Mouse (Mus musculus) lung, embryonic 14.5 days (tissue): ENCODE results near the gene Cirbp. TPM values are rescaled to one million over a fixed set of nuclear protein-coding genes. Genes with fewer than 3 reads are reported as not detected.

Experiments
- ATAC-seq: fragments of 200-750 bp; cut with Nextera tagmentation; 2 replicates; pipeline ENCODE4 v1.8.0; 2017; ENCODE audit warnings: mild to moderate bottlenecking, moderate TSS enrichment, moderate library complexity; ENCODE audit not compliant: insufficient read depth
- DNase-seq: peaks from one replicate; pipeline ENCODE4 v3.0.0-alpha.2; 2015
- H3K27ac ChIP-seq: fragments of 300-500 bp; sonication (generic); 2 replicates; pipeline ENCODE4 v1.5.1; 2014; ENCODE audit warnings: low read depth, mild to moderate bottlenecking, moderate library complexity
- H3K27me3 ChIP-seq: fragments of 300-500 bp; sonication (generic); 2 replicates; pipeline ENCODE4 v1.6.1; 2014; ENCODE audit warnings: low read length, control low read depth; ENCODE audit not compliant: insufficient read depth
- H3K36me3 ChIP-seq: fragments of 300-500 bp; sonication (generic); 2 replicates; pipeline ENCODE4 v1.6.1; 2014; ENCODE audit warnings: control low read depth; ENCODE audit not compliant: insufficient read depth
- H3K4me1 ChIP-seq: fragments of 300-500 bp; sonication (generic); 2 replicates; pipeline ENCODE4 v1.6.1; 2014; ENCODE audit warnings: antibody characterized with exemption, control low read depth; ENCODE audit not compliant: insufficient read depth
- H3K4me2 ChIP-seq: fragments of 300-500 bp; sonication (generic); 2 replicates; pipeline ENCODE4 v1.6.1; 2014; ENCODE audit warnings: mild to moderate bottlenecking
- H3K4me3 ChIP-seq: fragments of 300-500 bp; sonication (generic); 2 replicates; pipeline ENCODE4 v1.5.1; 2014; ENCODE audit warnings: low read depth, low read length
- H3K9ac ChIP-seq: fragments of 300-500 bp; sonication (generic); 2 replicates; pipeline ENCODE4 v1.6.1; 2014
- H3K9me3 ChIP-seq: fragments of 300-500 bp; sonication (generic); 2 replicates; pipeline ENCODE4 v1.6.1; 2016; ENCODE audit warnings: low read depth, low read length, control low read depth
- CTCF ChIP-seq: IDR thresholded peaks from 2 replicates; pipeline ENCODE4 v1.5.1; 2016; ENCODE audit warnings: antibody characterized with exemption, low read depth
- WGBS: fragments of 180-500 bp; shearing (Covaris S2); extraction: QIAGEN DNeasy Blood & Tissue Kit; methylation state at CpG from one replicate; pipeline ENCODE4 v1.1.7; 2014; 5-methylcytosine and 5-hydroxymethylcytosine counted together
- polyA plus RNA-seq: library from polyadenylated mRNA; unstranded; fragments of >200 nt; fragmentation: Nextera tagmentation; extraction: Ambion mirVana; gene quantifications from 2 replicates; pipeline ENCODE4 v1.2.1, GENCODE M21; 2014

Gene Cirbp
- polyA plus RNA-seq, 1 experiment from 2014 or later = 71.9 TPM

DNA sequence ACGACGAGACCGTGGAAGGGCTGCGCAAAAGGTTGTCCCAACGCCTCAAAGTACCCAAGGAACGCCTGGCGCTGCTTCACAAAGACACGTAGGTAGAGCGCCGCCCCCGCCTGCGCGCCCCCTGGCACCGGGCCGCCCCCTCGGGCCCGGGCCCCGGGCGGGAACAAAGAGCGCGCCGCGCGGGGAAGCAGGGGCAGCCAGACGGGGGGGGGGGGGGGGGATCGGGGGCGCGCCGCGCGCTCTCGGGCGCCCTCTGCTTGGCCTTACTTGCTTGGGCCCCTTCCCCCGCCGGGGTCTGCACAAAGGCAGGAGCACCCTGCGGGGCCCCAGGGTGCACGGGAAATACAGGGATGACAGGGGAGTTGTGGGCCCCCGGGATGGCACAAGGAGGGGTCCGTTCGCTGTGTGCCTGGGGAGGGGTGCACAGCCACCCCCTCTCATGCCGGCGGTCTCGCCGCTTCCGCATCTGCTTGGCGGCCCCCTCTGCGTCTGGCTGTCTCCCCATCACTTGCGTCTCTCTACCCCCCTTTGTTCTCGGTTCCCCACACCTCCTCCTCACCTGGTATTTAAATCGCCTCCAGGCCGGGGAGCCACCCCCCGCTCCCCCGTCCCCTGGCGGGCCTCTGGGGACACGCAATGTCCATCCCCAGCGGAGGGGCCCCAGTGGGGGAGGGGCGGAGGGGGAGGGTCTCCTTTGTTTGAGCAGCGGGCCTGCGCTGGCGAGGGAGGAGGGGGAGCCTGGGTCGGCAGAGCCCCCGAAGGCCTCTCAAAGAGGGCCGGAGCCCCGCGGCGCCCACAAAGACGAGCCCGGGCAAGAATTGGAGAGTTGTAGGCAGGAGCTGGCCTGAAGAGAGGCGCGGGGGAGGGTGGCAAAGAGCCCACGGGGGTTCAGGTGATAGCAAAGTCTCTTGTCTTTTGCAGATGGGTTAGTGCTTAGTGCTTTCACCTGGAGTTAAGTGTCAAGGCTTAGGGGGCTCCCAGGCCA, 15.3 kb upstream of the Cirbp start:
- TF ChIP-seq CTCF = peak; percentile 28
- H3K9ac ChIP-seq = peak overlapping the region; percentile 99
- peak overlapping the region; percentile 100 for H3K27ac ChIP-seq
- ATAC-seq (no peak), DNase-seq (peak; percentile 83)
- no peaks in the 10 kb centered on the region for H3K9me3 ChIP-seq
- peak overlapping the region; percentile 99 for H3K4me3 ChIP-seq
- H3K4me2 ChIP-seq = peak overlapping the region; percentile 100
- WGBS = under 1% methylated on average over 66 of the region's 71 CpGs
- H3K27me3 ChIP-seq = no peaks in the 10 kb centered on the region
- peaks cover 10% of the 10 kb centered on the region; the same call in 1 of the 2 replicates for H3K4me1 ChIP-seq
- H3K36me3 ChIP-seq = peaks cover 69% of the 10 kb centered on the region

DNA sequence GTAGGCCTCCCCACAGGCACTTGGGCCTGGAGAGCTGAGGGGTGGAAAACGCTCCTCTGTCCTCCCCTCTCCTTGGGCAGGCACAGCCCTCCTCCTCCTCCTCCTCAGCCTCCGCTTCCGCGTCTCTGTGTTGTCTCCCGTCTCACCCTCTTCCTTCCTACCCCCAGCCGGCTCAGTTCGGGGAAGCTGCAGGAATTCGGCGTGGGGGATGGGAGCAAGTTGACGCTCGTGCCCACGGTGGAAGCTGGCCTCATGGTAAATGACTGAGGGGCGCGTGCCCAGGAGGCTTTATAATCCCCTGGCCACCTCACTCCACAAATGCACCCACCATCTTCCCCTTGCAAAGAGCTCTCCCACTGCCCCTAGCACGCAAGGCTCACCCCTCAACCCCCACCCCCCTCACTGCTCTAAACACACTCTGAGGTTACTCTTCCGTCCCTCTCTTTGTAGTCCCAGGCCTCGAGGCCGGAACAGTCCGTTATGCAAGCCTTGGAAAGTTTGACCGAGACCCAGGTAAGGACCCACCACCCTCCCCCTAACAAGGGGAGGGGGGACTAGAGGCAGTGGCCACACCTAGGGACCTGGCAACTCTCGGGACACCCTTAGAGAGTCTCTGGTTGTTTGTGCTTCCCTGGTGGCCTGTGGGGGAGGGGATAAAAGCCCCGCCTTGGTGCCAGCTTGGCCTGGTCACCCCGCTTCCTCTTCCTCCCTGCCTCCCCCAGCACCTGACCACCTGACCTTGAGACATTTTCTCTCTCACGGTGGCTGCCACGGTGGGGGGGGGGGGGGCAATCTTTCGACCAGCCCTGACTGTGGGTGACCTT, 14.4 kb upstream of the Cirbp start:
- Histone ChIP-seq H3K9ac (peak overlapping the region; percentile 99), H3K27ac (peak overlapping the region; percentile 100), H3K4me2 (peak overlapping the region; percentile 100), H3K4me3 (peak overlapping the region; percentile 99), H3K27me3 (no peaks in the 10 kb centered on the region), H3K9me3 (no peaks in the 10 kb centered on the region), H3K36me3 (peaks cover 69% of the 10 kb centered on the region), H3K4me1 (peaks cover 10% of the 10 kb centered on the region; the same call in 1 of the 2 replicates)
- 0% methylated on average over 25 of the region's 26 CpGs for WGBS
- ATAC-seq = no peak
- TF ChIP-seq CTCF = no peak
- DNase-seq = peak; percentile 81

DNA sequence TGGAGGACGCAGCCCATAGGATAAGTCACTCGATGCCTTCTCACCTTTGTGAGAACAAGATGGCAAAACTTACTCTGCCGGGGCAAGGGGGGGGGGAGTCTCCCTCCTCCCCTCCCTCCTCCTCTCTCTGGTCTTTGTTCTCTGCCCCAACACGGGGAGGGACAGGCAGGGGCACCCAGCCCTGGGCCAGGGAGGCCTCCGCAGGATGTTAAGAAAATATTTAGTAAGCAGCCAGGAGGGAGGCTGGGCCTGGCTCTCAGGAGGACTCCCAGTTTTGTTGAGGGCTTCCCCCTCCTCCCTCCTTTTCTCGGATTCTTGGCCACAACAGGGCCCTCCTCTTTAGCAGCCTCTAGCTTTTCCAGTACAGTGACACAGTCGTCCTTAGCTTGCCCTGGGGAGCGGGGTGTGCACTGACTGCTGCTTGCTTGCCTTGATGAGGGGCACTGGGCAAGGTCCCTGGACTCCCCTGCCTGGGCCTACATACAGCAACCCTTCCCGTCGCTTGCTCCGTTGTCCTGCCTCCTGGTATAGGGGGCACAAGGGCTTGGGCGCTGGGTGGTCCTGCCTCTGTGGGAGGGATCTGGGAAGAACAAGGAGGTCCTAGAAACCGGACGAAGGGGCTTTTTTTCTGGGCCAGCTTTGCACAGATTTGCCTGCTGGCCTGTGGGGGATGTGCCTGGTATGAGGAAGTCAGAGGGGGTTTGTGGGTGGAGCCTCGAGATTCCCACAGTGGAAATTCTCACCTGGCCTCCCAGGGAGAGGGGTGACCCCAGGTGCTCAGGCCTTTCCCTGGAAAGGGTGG, 13.5 kb upstream of the Cirbp start:
- peak overlapping the region; percentile 100 for H3K4me2 ChIP-seq
- WGBS = 3% methylated on average over 15 of the region's 15 CpGs
- TF ChIP-seq CTCF = no peak
- H3K4me1 ChIP-seq = peaks cover 14% of the 10 kb centered on the region
- H3K9ac ChIP-seq = peak overlapping the region; percentile 99
- H3K4me3 ChIP-seq = peak overlapping the region; percentile 99
- H3K27me3 ChIP-seq = no peaks in the 10 kb centered on the region
- H3K36me3 ChIP-seq = peaks cover 75% of the 10 kb centered on the region
- peak; percentile 74 for DNase-seq
- no peak for ATAC-seq
- H3K9me3 ChIP-seq = no peaks in the 10 kb centered on the region
- H3K27ac ChIP-seq = peak overlapping the region; percentile 100

DNA sequence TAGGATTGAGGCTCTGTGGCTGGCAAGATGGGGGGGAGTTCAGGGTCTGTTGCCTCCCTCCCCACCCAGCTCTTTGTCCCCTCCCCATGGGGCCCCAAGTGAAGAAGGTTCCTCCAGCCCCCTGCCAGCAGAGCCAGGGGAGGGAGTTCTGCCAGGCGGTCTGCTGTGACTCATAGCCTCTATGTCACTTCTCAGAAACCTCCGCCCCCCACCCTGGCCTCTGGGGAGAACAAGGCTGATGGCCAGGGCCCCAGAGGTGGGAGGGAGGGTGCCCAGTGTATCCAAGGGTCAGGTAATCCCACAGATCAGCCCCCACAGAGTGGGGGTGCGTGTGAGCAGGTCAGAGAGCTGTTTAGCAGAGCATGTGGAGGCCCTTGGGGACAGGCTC, 12.9 kb upstream of the Cirbp start:
- Histone ChIP-seq H3K9me3 (no peaks in the 10 kb centered on the region), H3K36me3 (peaks cover 79% of the 10 kb centered on the region), H3K27ac (peak overlapping the region; percentile 100), H3K27me3 (no peaks in the 10 kb centered on the region), H3K9ac (peak overlapping the region; percentile 99), H3K4me2 (peak overlapping the region; percentile 100), H3K4me3 (peak overlapping the region; percentile 99), H3K4me1 (peaks cover 18% of the 10 kb centered on the region)
- no peak for DNase-seq
- ATAC-seq = no peak
- TF ChIP-seq CTCF = no peak
- WGBS = 16% methylated on average over 3 of the region's 3 CpGs

DNA sequence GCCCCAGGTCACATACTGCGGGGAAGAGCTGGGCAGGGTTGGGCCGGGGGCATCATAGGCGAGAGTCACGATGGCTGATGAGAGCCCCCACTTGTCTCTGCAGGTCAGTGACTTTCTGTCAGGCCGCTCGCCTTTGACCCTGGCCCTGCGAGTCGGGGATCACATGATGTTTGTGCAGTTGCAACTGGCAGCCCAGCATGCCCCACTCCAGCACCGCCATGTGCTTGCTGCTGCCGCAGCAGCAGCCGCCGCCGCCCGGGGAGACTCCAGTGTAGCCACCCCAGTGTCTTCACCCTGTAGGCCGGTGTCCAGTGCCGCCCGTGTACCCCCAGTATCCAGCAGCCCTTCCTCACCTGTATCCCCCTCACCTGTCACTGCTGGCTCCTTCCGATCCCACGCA, 12.1 kb upstream of the Cirbp start:
- H3K36me3 ChIP-seq = peaks cover 87% of the 10 kb centered on the region
- H3K9me3 ChIP-seq = no peaks in the 10 kb centered on the region
- H3K27ac ChIP-seq = peak overlapping the region; percentile 100; the same call in 1 of the 2 replicates
- no peak for ATAC-seq
- peak overlapping the region; percentile 100 for H3K4me2 ChIP-seq
- TF ChIP-seq CTCF = no peak
- H3K4me1 ChIP-seq = peaks cover 21% of the 10 kb centered on the region
- H3K9ac ChIP-seq = 0 out of 2 replicates have a peak overlapping the region, but pooled peaks have one; percentile 99
- DNase-seq = no peak
- no peaks in the 10 kb centered on the region for H3K27me3 ChIP-seq
- 73% methylated on average over 19 of the region's 19 CpGs for WGBS
- peak overlapping the region; percentile 99; the same call in 1 of the 2 replicates for H3K4me3 ChIP-seq

GRCm38 (mm10) chr10:80154384-80154783, 11.4 kb upstream of the Cirbp start:
- no peak overlapping the region; the same call in 1 of the 2 replicates for H3K9ac ChIP-seq
- no peak for TF ChIP-seq CTCF
- H3K9me3 ChIP-seq = no peaks in the 10 kb centered on the region
- no peak for DNase-seq
- H3K4me2 ChIP-seq = no peak overlapping the region
- no peak for ATAC-seq
- peaks cover 87% of the 10 kb centered on the region for H3K36me3 ChIP-seq
- no peak overlapping the region for H3K4me3 ChIP-seq
- no peaks in the 10 kb centered on the region for H3K27me3 ChIP-seq
- H3K4me1 ChIP-seq = peaks cover 23% of the 10 kb centered on the region
- no peak overlapping the region; the same call in 1 of the 2 replicates for H3K27ac ChIP-seq
- WGBS = 82% methylated on average over 7 of the region's 7 CpGs
